Mouse (Mus musculus) thymus, adult 2 months (tissue): ENCODE measurements around the gene Doc2g. TPM values are rescaled to one million over a fixed set of nuclear protein-coding genes. Genes with fewer than 3 reads are reported as not detected.
"Not testable (repeated sequence)": the region's sequence is repeated elsewhere in the genome, so short reads cannot be mapped to it uniquely, and the experiment has no call there.

Source experiments
- DNase-seq: peaks from one replicate; pipeline ENCODE4 v3.0.0; 2021
- H3K27ac ChIP-seq: fragments of 200-500 bp; 2 replicates; pipeline ENCODE4 v1.5.1; 2012; ENCODE audit warnings: low read length, control low read depth; ENCODE audit not compliant: control insufficient read depth, insufficient read depth
- H3K27me3 ChIP-seq: fragments of 200-500 bp; 2 replicates; pipeline ENCODE4 v1.6.1; 2012; ENCODE audit warnings: mild to moderate bottlenecking, low read length, moderate library complexity, mixed read lengths; ENCODE audit not compliant: control insufficient read depth, insufficient read depth
- H3K36me3 ChIP-seq: fragments of 200-500 bp; 2 replicates; pipeline ENCODE4 v1.6.1; 2012; ENCODE audit warnings: mild to moderate bottlenecking, low read length, moderate library complexity; ENCODE audit not compliant: control insufficient read depth, insufficient read depth
- H3K4me1 ChIP-seq: fragments of 200-500 bp; replicated peaks from 2 replicates; pipeline ENCODE4 v1.6.1; 2012; ENCODE audit warnings: low read length; ENCODE audit not compliant: control insufficient read depth, insufficient read depth
- H3K4me3 ChIP-seq: fragments of 200-500 bp; 2 replicates; pipeline ENCODE4 v1.5.1; 2012; ENCODE audit warnings: mild to moderate bottlenecking, low read length, control low read depth, moderate library complexity; ENCODE audit not compliant: control insufficient read depth, insufficient read depth
- CTCF ChIP-seq: fragments of 200-500 bp; IDR thresholded peaks from 2 replicates; pipeline ENCODE4 v1.5.1; 2012; ENCODE audit warnings: mild to moderate bottlenecking, control low read depth, low read length, moderate library complexity, borderline replicate concordance; ENCODE audit not compliant: control insufficient read depth, poor library complexity, insufficient read depth; ENCODE audit errors: extremely low read depth
- POLR2A ChIP-seq: fragments of 200-500 bp; IDR thresholded peaks from 2 replicates; pipeline ENCODE4 v1.6.1; 2012; ENCODE audit warnings: mild to moderate bottlenecking, low read length, control low read depth, moderate library complexity; ENCODE audit not compliant: control insufficient read depth, poor library complexity, insufficient read depth; ENCODE audit errors: extremely low read depth
- WGBS: fragments of 180-500 bp; shearing (Covaris S2); methylation state at CpG from one replicate; pipeline ENCODE4 v1.1.7; 2018; 5-methylcytosine and 5-hydroxymethylcytosine counted together
- polyA plus RNA-seq: library from polyadenylated mRNA; depleted of rRNA; stranded (reverse); fragments of >200 nt; gene quantifications from 2 replicates; pipeline ENCODE4 v1.2.3, GENCODE M21; 2012

Doc2g gene
- polyA plus RNA-seq, 1 experiment, result 51.8 TPM

DNA sequence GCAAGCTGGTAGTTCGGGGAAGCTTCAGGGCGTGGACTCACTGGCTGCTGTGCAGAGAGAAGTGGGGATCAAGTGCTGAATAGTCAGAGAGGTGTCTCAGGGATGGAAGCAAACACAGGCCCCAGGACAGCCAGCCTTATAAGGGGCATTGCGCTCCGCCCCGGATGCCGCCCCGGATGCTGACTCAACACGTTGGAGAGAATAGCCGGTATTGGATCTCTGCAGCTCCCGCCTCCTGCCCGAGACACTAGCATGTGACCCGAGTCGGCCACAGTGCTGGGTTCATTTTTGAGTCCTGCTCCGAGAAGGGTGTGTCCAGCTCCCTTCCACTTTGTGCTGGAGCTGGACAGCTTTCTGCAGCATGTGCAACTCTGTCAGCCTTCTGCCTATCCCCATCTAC is 39.0 kb downstream of the Doc2g start:
- Histone ChIP-seq H3K27me3 (no peaks in the 10 kb centered on the region), H3K4me3 (no peak overlapping the region), H3K4me1 (peaks cover 11% of the 10 kb centered on the region), H3K36me3 (no peaks in the 10 kb centered on the region), H3K27ac (no peak overlapping the region)
- 90% methylated on average over 14 of the region's 14 CpGs for WGBS
- no peak for DNase-seq
- TF ChIP-seq POLR2A, result no peak
- TF ChIP-seq CTCF, result no peak

DNA sequence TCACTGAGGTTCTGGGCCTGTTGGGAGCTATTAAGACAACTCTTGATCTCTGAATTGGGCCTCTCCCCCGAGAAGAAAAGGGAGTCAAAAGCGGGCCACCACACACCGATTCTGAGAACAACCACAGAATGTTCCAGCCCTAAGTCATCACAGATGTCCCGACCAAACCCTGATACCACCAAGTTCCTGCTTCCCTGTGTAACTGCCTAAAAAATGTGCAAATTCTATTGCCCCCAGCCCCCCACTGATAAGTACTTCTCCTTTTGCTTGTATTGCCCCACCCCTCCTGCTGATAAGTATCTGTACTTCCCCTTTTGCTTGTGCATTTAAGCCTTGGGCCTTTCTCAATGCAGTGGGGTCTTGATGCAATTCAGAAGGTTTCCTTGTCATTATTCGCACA is 41.0 kb downstream of the Doc2g start:
- not testable (repeated sequence) for H3K27ac ChIP-seq, H3K4me1 ChIP-seq

DNA sequence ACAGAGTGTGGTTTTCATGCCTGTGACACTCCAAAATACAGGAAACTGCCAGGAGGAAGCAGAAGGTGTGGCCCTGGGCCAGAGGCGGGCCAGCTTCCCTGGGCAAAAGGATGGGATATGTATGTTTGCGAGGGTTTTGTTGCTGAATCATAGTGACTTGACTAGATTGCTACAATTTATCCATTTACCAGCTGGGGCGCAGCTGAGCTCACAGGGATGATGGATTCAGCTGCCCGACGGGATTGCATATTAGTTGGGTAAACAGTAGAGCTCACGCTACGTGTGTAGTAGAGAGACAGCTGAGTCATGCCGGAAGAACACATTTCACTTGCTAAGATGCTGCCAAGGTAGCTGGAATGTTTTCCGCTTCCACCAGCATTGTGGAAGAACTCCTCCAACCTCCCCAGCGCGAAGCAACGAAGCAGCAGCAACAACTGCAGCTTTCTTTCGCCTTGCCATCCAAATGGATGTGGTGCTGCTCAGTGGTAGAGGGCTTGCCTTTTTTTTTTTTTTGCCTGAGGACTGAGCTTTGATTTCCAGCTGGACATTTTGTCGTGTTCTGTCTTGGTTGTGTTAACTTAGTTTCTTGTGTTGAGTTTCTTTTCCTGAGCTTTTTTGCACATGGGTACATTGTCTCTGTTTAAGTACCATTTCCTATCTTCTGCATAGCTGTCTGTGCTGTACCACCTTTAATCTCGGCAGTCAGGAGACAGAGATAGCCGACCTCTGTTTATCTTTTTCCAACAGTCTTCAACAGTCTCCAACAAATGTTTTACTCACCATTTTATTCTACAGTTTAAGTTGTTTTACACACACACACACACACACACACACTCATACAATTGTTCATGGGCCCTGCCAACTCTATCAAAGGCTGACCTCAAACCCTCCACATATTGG is 43.1 kb downstream of the Doc2g start, which contains the start of gene Gstp2:
Gene Gstp2, minus strand, starts transcription at position 58 of the 900 bp plus-strand sequence.
- Histone ChIP-seq H3K4me1 (0 out of 2 replicates have a peak, but pooled peaks cover 3% of the 10 kb centered on the region), H3K27ac (no peak within 1 kb of the TSS), H3K36me3 (no peaks in the 10 kb centered on the region), H3K27me3 (no peaks in the 10 kb centered on the region), H3K4me3 (no peak within 1 kb of the TSS)
- WGBS, result 73% methylated on average over 16 of the region's 16 CpGs
- DNase-seq, result no peak
- TF ChIP-seq POLR2A, result no peak
- no peak for TF ChIP-seq CTCF

More for the DNA sequence above, 41.0 kb downstream of the Doc2g start:
- not testable (repeated sequence) for H3K27me3 ChIP-seq, DNase-seq, H3K36me3 ChIP-seq, H3K4me3 ChIP-seq
- WGBS, result 36% methylated on average over 5 of the region's 5 CpGs

DNA sequence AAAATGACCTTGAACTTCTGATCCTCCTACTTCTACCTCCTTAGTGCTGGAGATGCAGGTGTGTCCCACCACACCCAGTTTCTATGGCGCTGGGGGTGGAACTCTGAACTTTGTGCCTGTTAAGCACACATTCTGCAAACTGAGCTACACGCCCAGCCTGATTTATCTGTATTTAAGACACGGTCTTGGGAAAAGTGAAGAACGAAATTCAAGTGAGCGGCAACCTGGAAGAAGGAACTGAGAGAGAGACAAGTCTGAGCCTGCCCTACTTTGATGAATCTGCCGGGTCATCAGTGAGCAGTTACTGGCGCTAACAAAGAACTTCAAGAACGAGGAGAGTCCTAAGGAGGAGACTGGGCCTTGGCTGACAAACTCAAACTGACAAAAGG is 43.7 kb downstream of the Doc2g start:
- TF ChIP-seq CTCF, result no peak
- WGBS, result 83% methylated on average over 8 of the region's 8 CpGs
- Histone ChIP-seq H3K27me3 (no peaks in the 10 kb centered on the region), H3K4me1 (0 out of 2 replicates have a peak, but pooled peaks cover 3% of the 10 kb centered on the region), H3K27ac (no peak overlapping the region), H3K4me3 (no peak overlapping the region), H3K36me3 (no peaks in the 10 kb centered on the region)
- DNase-seq, result no peak

DNA sequence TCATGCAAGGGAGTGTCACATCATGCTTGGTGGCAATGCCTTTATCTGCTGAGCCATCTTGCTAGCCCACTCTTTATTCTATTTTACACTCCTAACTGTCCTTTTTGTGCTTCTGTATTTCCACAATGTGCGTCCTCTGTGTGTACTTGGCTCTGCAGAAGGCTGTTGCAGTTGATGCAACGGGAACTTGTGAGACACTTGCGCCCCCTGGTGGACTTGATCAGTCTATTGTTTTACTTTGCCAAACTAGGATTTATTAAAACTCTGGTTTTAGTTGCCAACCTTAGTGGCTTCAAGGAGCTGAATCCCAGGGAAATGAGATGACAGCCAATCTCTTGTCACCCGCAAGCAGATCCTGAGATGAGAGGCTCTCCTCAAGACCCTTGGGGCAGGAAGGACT is 44.7 kb downstream of the Doc2g start:
- Histone ChIP-seq H3K27ac (no peak overlapping the region), H3K4me3 (no peak overlapping the region), H3K36me3 (no peaks in the 10 kb centered on the region), H3K27me3 (no peaks in the 10 kb centered on the region), H3K4me1 (0 out of 2 replicates have a peak, but pooled peaks cover 3% of the 10 kb centered on the region)
- peak; percentile 81 for DNase-seq
- 19% methylated on average over 4 of the region's 4 CpGs for WGBS
- TF ChIP-seq POLR2A, result no peak
- no peak for TF ChIP-seq CTCF

DNA sequence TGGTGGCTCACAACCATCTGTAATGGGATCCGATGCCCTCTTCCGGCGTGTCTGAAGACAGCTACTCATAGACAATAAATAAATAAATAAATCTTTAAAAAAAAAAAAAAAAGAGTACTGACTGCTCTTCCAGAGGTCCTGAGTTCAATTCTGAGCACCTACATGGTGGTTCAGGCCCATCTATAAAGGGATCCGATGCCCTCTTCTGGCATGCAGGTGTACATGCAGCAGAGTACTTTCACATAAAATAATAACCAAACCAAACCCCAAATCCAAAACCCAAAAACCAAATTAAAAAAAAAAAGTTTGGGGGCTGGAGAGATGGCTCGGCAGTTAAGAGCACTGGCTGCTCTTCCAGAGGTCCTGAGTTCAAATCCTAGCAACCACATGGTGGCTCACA is 46.0 kb downstream of the Doc2g start:
- H3K27me3 ChIP-seq, H3K36me3 ChIP-seq, H3K4me1 ChIP-seq, H3K4me3 ChIP-seq, H3K27ac ChIP-seq, DNase-seq: not testable (repeated sequence)
- 79% methylated on average over 5 of the region's 5 CpGs for WGBS

DNA sequence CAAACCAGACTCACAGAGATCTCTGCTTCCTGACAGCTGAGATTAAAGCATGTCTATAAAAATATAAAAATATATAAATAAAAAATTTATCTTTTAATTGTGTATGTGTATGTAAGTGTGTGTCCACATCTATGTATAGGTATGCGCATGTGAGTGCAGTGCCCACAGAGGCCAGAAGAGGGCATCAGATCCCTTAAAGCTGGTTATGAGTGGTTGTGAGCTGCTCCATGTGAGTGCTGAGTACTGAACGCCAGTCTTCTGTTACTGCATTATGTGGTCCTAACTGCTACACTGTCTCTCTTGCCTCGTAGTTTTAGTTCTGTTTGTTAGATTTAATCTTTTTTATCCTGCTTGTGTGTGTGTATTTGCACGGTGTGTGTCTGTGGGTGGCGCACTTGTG is 47.9 kb downstream of the Doc2g start:
- no peaks in the 10 kb centered on the region for H3K36me3 ChIP-seq
- TF ChIP-seq POLR2A, result no peak
- no peak overlapping the region for H3K27ac ChIP-seq
- H3K4me3 ChIP-seq, result no peak overlapping the region
- H3K27me3 ChIP-seq, result no peaks in the 10 kb centered on the region
- 0 out of 2 replicates have a peak, but pooled peaks cover under 1% of the 10 kb centered on the region for H3K4me1 ChIP-seq
- DNase-seq, result no peak
- 95% methylated on average over 5 of the region's 5 CpGs for WGBS
